Mouse (Mus musculus) left cerebral cortex, adult 8-10 months (tissue): ENCODE results near the gene Lcmt2. TPM values are rescaled to one million over a fixed set of nuclear protein-coding genes. Genes with fewer than 3 reads are reported as not detected.
"Not testable (repeated sequence)": the region's sequence is repeated elsewhere in the genome, so short reads cannot be mapped to it uniquely, and the experiment has no call there.

Experiments
- DNase-seq, 2 experiments: peaks; one replicate each; pipeline ENCODE4 v3.0.0; 2022; ENCODE audit warnings: low spot score in 2 of 2
- total RNA-seq, 4 experiments: library from RNA; stranded (reverse); gene quantifications; 2 replicates each; pipeline ENCODE4 v1.2.4; 2022

Gene Lcmt2
- 1 to 10 TPM; 7.1 to 9.8 (median 7.4) TPM for total RNA-seq

- peak; percentile 86 to 89 for DNase-seq
These were observed at the start of gene Lcmt2, which contains the start of gene Adal for GRCm38 (mm10) chr2:121140018-121140882. TSS of gene Lcmt2 (minus strand) at chr2:121140653. TSS of gene Adal (plus strand) at chr2:121140428.

GRCm38 (mm10) chr2:121188530-121188929 lies 48.1 kb upstream of the Lcmt2 start:
- DNase-seq: no peak

GRCm38 (mm10) chr2:121184142-121184541 lies 43.7 kb upstream of the Lcmt2 start:
- DNase-seq: no peak

- no peak for DNase-seq
These were observed 43.0 kb upstream of the Lcmt2 start for GRCm38 (mm10) chr2:121183431-121183830.

- no peak for DNase-seq
These were observed 38.5 kb upstream of the Lcmt2 start for GRCm38 (mm10) chr2:121178828-121179479.

- DNase-seq: peak; percentile 64 to 71
These were observed 30.7 kb upstream of the Lcmt2 start, which contains the start of gene Zscan29 for GRCm38 (mm10) chr2:121170980-121171742. TSS of gene Zscan29 (minus strand) at chr2:121171125.

- no peak for DNase-seq
These were observed 30.1 kb upstream of the Lcmt2 start, which contains the start of gene Tubgcp4 for GRCm38 (mm10) chr2:121170481-121170971. TSS of gene Tubgcp4 (plus strand) at chr2:121170654.

GRCm38 (mm10) chr2:121169902-121170301 lies 29.4 kb upstream of the Lcmt2 start:
- DNase-seq: no peak

- no peak for DNase-seq
These were observed 28.7 kb upstream of the Lcmt2 start for GRCm38 (mm10) chr2:121169173-121169572.

- no peak for DNase-seq
These were observed 12.6 kb upstream of the Lcmt2 start for GRCm38 (mm10) chr2:121153100-121153499.

GRCm38 (mm10) chr2:121149679-121150078 lies 9.2 kb upstream of the Lcmt2 start:
- no peak for DNase-seq

GRCm38 (mm10) chr2:121142415-121142814 lies 2.0 kb upstream of the Lcmt2 start:
- no peak for DNase-seq

- no peak for DNase-seq
These were observed 973 bp upstream of the Lcmt2 start for GRCm38 (mm10) chr2:121141216-121142035.

GRCm38 (mm10) chr2:121139266-121140017 lies 1.0 kb downstream of the Lcmt2 start:
- DNase-seq: peak; percentile 4 to 11

GRCm38 (mm10) chr2:121137371-121137770 lies 3.1 kb downstream of the Lcmt2 start:
- DNase-seq: no peak

- no peak for DNase-seq
These were observed 7.6 kb downstream of the Lcmt2 start for GRCm38 (mm10) chr2:121132822-121133221.

- DNase-seq: no peak
These were observed 11.4 kb downstream of the Lcmt2 start for GRCm38 (mm10) chr2:121128865-121129620.

GRCm38 (mm10) chr2:121127536-121127935 lies 12.9 kb downstream of the Lcmt2 start:
- DNase-seq: no peak

GRCm38 (mm10) chr2:121126302-121126701 lies 14.2 kb downstream of the Lcmt2 start:
- not testable (repeated sequence) for DNase-seq
